Mouse (Mus musculus) heart, embryonic 11.5 days (tissue): ENCODE data around the gene Gm12216. TPM values are rescaled to one million over a fixed set of nuclear protein-coding genes. Genes with fewer than 3 reads are reported as not detected.

Source experiments
- ATAC-seq: fragments of 200-750 bp; cut with Nextera tagmentation; replicated peaks from 2 replicates; pipeline ENCODE4 v1.8.0; 2017; ENCODE audit warnings: moderate library complexity; ENCODE audit not compliant: insufficient number of reproducible peaks, low FRiP score, low TSS enrichment
- H3K27ac ChIP-seq: fragments of 300-500 bp; sonication (generic); 2 replicates; pipeline ENCODE4 v1.5.1; 2014; ENCODE audit warnings: mild to moderate bottlenecking, low read depth, low read length
- H3K27me3 ChIP-seq: fragments of 300-500 bp; sonication (generic); 2 replicates; pipeline ENCODE4 v1.6.1; 2014; ENCODE audit warnings: mild to moderate bottlenecking, low read length, mixed read lengths; ENCODE audit not compliant: control insufficient read depth, insufficient read depth
- H3K36me3 ChIP-seq: fragments of 300-500 bp; sonication (generic); 2 replicates; pipeline ENCODE4 v1.6.1; 2014; ENCODE audit warnings: mild to moderate bottlenecking, low read length, moderate library complexity, mixed read lengths; ENCODE audit not compliant: control insufficient read depth, insufficient read depth
- H3K4me1 ChIP-seq: fragments of 300-500 bp; sonication (generic); 2 replicates; pipeline ENCODE4 v1.6.1; 2014; ENCODE audit warnings: low read length; ENCODE audit not compliant: control insufficient read depth, insufficient read depth
- H3K4me2 ChIP-seq: fragments of 300-500 bp; sonication (generic); 2 replicates; pipeline ENCODE4 v1.6.1; 2014; ENCODE audit warnings: mild to moderate bottlenecking, moderate library complexity
- H3K4me3 ChIP-seq: fragments of 300-500 bp; sonication (generic); 2 replicates; pipeline ENCODE4 v1.5.1; 2014; ENCODE audit warnings: low read depth, low read length
- H3K9ac ChIP-seq: fragments of 300-500 bp; sonication (generic); 2 replicates; pipeline ENCODE4 v1.6.1; 2014; ENCODE audit warnings: mild to moderate bottlenecking, low read depth, low read length, moderate library complexity
- H3K9me3 ChIP-seq: fragments of 300-500 bp; sonication (generic); replicated peaks from 2 replicates; pipeline ENCODE4 v1.6.1; 2016; ENCODE audit warnings: low read length; ENCODE audit not compliant: control insufficient read depth
- WGBS: fragments of 180-500 bp; shearing (Covaris S2); extraction: QIAGEN DNeasy Blood & Tissue Kit; methylation state at CpG from one replicate; pipeline ENCODE4 v1.1.7; 2014; ENCODE audit not compliant: insufficient replicate concordance; 5-methylcytosine and 5-hydroxymethylcytosine counted together
- polyA plus RNA-seq: library from polyadenylated mRNA; unstranded; fragments of >200 nt; fragmentation: Nextera tagmentation; extraction: Ambion mirVana; gene quantifications from 2 replicates; pipeline ENCODE4 v1.2.1, GENCODE M21; 2014

Gm12216 gene
- polyA plus RNA-seq, 1 experiment from 2014 or later, result not detected

DNA sequence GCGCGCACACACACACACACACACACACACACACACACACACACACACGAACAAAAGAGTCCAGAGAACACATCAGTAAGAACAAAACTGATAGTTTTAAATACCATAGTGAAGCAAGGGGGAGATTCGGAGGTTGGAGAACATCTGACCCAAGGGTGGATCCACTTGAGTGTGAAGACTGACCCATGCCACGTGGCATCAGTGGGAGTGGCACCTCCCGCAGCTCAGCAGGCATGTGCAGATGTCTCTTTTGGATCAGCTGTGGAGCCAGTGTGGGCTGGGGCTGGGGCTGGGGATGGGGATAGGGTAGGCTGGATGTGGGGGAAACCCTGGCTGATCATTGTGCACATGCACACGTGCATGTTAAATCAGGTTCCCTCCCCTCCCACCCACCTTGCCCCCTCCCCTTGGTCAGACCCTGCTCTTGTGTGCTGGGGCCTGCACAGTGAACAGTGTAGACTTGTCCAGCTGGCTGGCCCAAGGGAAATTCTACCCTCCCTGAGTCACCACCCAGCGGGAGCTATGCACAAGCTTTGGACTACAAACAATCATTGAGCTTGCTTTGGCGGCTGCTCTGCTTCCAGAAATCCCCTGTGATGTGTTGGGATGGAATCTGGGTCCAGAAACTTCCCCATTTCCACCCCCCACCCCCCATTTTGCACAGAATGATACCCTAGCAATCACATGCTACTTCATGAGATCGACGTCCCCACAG is 37.7 kb downstream of the Gm12216 start:
- no peak for ATAC-seq
- 84% methylated on average over 11 of the region's 11 CpGs for WGBS
- Histone ChIP-seq H3K4me2 (no peak overlapping the region), H3K9ac (no peak overlapping the region), H3K27ac (no peak overlapping the region), H3K4me3 (no peak overlapping the region), H3K27me3 (no peaks in the 10 kb centered on the region), H3K9me3 (no peaks in the 10 kb centered on the region), H3K36me3 (no peaks in the 10 kb centered on the region), H3K4me1 (no peaks in the 10 kb centered on the region)

DNA sequence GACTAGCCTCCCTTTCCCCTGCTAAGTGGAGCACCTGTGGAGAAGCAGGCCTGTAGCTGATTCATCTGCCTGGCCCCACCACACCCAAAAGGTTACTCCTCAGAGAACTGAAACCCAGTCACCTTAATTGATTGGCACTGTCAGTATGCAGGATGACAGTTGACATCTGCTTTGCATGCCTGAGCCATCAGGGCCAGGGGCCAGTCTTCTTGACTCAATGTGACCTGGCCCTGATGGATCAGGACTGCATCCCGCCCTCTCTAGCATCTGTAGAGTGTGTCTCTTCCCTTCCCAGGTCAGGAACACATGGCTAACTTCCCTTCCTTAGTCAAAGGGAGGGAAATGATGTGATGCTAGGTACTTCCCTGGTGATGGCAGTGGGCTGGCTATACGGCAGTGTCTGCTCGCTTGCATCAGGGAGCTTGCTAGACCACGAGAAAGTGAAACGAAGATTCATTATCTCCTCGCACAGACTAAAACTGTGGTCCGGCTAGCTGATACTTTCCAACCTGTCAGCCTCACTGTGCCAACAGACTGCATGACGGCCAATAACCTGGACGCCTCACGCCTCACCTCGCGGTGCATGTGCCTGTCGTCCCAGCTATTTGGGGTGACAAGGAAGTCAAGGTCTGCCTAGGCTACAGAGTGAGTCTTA is 38.4 kb downstream of the Gm12216 start:
- 75% methylated on average over 13 of the region's 13 CpGs for WGBS
- no peak overlapping the region for H3K4me2 ChIP-seq
- no peak for ATAC-seq
- H3K4me3 ChIP-seq, result no peak overlapping the region
- no peak overlapping the region for H3K27ac ChIP-seq
- no peaks in the 10 kb centered on the region for H3K36me3 ChIP-seq
- H3K27me3 ChIP-seq, result no peaks in the 10 kb centered on the region
- H3K9me3 ChIP-seq, result no peaks in the 10 kb centered on the region
- no peaks in the 10 kb centered on the region for H3K4me1 ChIP-seq
- H3K9ac ChIP-seq, result no peak overlapping the region

GRCm38 (mm10) chr11:53819511-53819910 is 39.5 kb downstream of the Gm12216 start:
- H3K4me3 ChIP-seq, result no peak overlapping the region
- H3K9me3 ChIP-seq, result no peaks in the 10 kb centered on the region
- H3K4me2 ChIP-seq, result no peak overlapping the region
- H3K9ac ChIP-seq, result no peak overlapping the region
- H3K36me3 ChIP-seq, result no peaks in the 10 kb centered on the region
- no peak overlapping the region for H3K27ac ChIP-seq
- H3K27me3 ChIP-seq, result no peaks in the 10 kb centered on the region
- no peak for ATAC-seq
- H3K4me1 ChIP-seq, result no peaks in the 10 kb centered on the region
- WGBS, result 87% methylated on average over 6 of the region's 6 CpGs

DNA sequence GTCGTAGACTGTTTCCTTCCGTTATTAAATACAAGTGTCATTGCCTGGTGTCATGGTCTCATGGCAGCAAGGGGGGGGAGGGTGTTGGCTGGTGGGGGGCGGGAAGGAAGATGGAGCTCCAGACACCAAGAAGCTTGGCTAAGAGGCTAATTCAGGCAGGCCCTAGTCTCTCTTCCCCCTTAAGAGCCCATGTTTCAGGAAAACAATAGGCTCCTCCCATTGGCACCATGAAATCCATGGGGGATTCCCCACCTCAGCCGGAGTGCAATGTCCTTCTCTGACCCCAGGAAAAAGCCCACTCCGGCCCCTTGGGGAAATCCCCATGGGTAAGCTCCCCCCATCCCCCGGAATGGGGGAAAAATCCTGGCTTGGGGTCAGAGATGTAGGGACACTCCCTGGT is 40.3 kb downstream of the Gm12216 start:
- Histone ChIP-seq H3K4me1 (no peaks in the 10 kb centered on the region), H3K4me2 (no peak overlapping the region), H3K9ac (no peak overlapping the region), H3K27ac (no peak overlapping the region), H3K9me3 (no peaks in the 10 kb centered on the region), H3K36me3 (no peaks in the 10 kb centered on the region), H3K4me3 (no peak overlapping the region), H3K27me3 (no peaks in the 10 kb centered on the region)
- 57% methylated on average over 6 of the region's 6 CpGs for whole genome bisulfite sequencing
- ATAC-seq, result no peak

DNA sequence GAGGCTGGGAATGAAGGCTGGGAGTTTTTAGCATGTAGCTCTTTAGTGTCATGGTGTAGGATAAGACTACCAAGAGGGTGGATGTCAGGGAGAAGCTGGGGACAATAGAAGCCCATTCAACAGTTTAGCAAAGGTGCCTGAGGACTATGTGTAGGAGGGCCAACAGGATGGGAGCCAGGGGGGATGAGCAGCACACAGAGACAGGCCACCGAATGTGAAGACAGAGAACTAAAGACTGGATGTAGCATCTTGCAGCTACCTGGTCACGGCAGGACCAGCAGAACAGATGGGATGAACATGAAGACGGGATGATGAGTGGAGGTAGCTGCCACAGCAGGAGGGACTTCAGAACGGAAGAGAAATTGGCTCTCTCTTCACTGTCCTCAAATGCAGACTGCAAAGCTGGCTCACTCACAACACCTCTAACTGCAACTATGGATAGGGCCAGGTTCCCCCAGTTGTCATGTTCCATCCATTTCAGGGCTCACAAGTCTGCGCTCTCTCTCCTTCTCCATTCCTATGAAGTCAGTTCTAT is 42.1 kb downstream of the Gm12216 start:
- H3K9me3 ChIP-seq, result no peaks in the 10 kb centered on the region
- no peak for ATAC-seq
- H3K27ac ChIP-seq, result no peak overlapping the region
- H3K4me1 ChIP-seq, result no peaks in the 10 kb centered on the region
- no peak overlapping the region for H3K4me3 ChIP-seq
- H3K4me2 ChIP-seq, result no peak overlapping the region
- no peaks in the 10 kb centered on the region for H3K36me3 ChIP-seq
- 88% methylated on average over 5 of the region's 5 CpGs for WGBS
- no peak overlapping the region for H3K9ac ChIP-seq
- no peaks in the 10 kb centered on the region for H3K27me3 ChIP-seq

DNA sequence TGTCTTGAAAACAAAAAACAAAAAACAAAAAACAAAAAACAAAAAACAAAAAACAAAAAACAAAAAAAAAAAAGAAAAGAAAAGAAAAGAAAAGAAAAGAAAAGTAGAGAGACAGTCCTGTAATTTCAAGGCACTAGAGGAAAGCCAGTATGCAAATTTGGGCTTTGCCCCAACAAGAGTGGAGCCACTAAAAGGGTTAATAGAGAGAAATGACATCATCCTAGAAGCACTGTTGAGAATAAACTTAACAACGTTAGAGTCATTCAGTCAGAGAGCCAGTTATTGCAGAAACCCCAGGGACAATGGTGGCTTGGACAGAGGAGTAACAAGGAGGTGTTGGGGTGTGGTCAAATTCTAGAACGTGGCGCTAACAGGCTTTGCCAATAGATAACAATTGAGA is 44.2 kb downstream of the Gm12216 start:
- Histone ChIP-seq H3K36me3 (no peaks in the 10 kb centered on the region), H3K9ac (no peak overlapping the region), H3K4me2 (no peak overlapping the region), H3K4me1 (no peaks in the 10 kb centered on the region), H3K4me3 (no peak overlapping the region), H3K27me3 (no peaks in the 10 kb centered on the region), H3K9me3 (no peaks in the 10 kb centered on the region), H3K27ac (no peak overlapping the region)
- 56% methylated on average over 3 of the region's 3 CpGs for WGBS
- ATAC-seq, result no peak

GRCm38 (mm10) chr11:53813001-53813868 is 45.8 kb downstream of the Gm12216 start:
- WGBS, result 78% methylated on average over 16 of the region's 16 CpGs
- Histone ChIP-seq H3K27ac (no peak overlapping the region), H3K36me3 (no peaks in the 10 kb centered on the region), H3K27me3 (no peaks in the 10 kb centered on the region), H3K4me3 (no peak overlapping the region), H3K9me3 (no peaks in the 10 kb centered on the region), H3K4me2 (no peak overlapping the region), H3K4me1 (no peaks in the 10 kb centered on the region), H3K9ac (no peak overlapping the region)
- ATAC-seq, result no peak

- no peak for ATAC-seq
- 79% methylated on average over 3 of the region's 3 CpGs for WGBS
- no peaks in the 10 kb centered on the region for H3K27me3 ChIP-seq
Observed at GRCm38 (mm10) chr11:53811312-53811711, 47.7 kb downstream of the Gm12216 start.

More at GRCm38 (mm10) chr11:53811312-53811711, 47.7 kb downstream of the Gm12216 start:
- H3K4me2 ChIP-seq, result no peak overlapping the region
- H3K36me3 ChIP-seq, result no peaks in the 10 kb centered on the region
- no peak overlapping the region for H3K4me3 ChIP-seq
- H3K9ac ChIP-seq, result no peak overlapping the region
- H3K27ac ChIP-seq, result no peak overlapping the region
- H3K4me1 ChIP-seq, result no peaks in the 10 kb centered on the region
- H3K9me3 ChIP-seq, result no peaks in the 10 kb centered on the region
